Mouse (Mus musculus) layer of hippocampus, adult 2 months (tissue): ENCODE measurements at regions not wholly inside any gene's neighbourhood (a gene's known extent, or its start where the extent isn't known, plus 50 kb on each side); places are given as distances from the start of the nearest gene placed in this dataset.

Source experiments
- DNase-seq, 2 experiments: peaks; one replicate each; pipeline ENCODE4 v3.0.0; 2022; ENCODE audit warnings: low spot score in 2 of 2
- H3K27ac ChIP-seq: fragments of 200-600 bp; 2 replicates; pipeline ENCODE4 v1.8.1; 2022
- H3K4me3 ChIP-seq: fragments of 200-600 bp; 2 replicates; pipeline ENCODE4 v1.8.1; 2022; ENCODE audit warnings: mild to moderate bottlenecking
- CTCF ChIP-seq: fragments of 200-600 bp; conservative IDR thresholded peaks from 2 replicates; pipeline ENCODE4 v1.8.1; 2022; ENCODE audit warnings: antibody characterized with exemption, mild to moderate bottlenecking, moderate library complexity

DNA sequence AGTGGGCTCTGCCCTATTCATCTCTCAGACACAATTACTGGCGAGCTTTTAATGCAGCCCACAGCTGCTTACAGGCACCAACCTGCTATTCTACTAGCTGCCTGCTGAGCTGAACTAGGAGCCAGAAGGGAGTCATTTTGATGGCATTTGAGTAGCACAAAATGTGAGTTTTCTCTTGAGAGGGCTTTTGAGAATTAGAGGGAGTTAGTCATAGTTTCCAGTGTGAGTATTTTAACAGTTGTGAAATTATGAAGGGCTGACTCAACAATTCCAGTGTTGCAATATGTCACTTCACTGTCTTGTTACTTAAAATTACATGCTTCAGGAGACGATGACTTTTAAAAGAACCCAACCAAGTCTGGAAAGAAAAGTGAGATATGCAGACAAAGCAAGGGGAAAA is 54.4 kb upstream of the Ly86 start:
- H3K27ac ChIP-seq = peak overlapping the region; percentile 51; the same call in 1 of the 2 replicates
- peak; percentile 28 to 57 for DNase-seq
- no peak overlapping the region for H3K4me3 ChIP-seq
- peak; percentile 14; the same call in 1 of the 2 replicates for TF ChIP-seq CTCF

DNA sequence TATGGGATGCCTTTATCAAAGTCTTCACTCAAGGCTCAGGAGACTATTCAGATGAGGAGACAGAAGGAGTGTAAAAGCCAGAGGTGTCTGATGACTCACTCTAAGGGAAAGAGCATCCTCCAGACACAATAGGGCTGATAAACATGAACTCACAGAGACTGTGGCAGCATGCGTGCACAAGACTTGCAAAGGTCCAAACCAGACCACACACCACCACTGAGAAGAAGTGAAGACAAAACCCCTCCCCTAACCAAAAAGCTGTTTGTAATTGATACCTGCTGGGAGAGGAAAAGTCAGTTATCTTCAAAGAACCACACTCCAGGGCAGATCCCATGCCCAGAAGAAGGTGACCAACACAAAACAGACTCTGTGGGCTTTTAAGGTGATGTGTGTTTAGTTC is 56.0 kb upstream of the Ly86 start:
- no peak for TF ChIP-seq CTCF
- no peak for DNase-seq

DNA sequence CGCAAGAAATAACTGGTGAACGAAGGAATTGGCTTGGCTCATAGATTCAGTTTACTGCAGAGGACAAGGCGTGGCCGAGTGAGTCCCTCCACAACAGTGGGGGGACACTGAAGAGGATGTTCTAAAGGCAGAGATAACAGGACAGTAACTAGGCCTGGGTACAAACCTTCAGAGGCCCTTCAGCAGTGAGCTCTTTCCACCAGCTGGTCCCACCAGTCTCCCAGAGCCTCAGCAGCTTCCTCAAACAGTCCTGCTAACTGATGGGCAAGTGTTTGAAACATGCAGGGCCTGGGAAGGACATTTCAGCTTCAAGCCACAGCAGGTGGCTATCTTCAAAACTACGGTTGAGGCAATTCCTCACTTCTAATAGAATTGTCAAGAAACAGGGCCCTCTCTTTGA is 62.5 kb upstream of the Ly86 start:
- H3K27ac ChIP-seq = no peak overlapping the region
- no peak for TF ChIP-seq CTCF
- H3K4me3 ChIP-seq = no peak overlapping the region
- DNase-seq = no peak

More for the DNA sequence above, 56.0 kb upstream of the Ly86 start:
- no peak overlapping the region for H3K27ac ChIP-seq
- H3K4me3 ChIP-seq = no peak overlapping the region

DNA sequence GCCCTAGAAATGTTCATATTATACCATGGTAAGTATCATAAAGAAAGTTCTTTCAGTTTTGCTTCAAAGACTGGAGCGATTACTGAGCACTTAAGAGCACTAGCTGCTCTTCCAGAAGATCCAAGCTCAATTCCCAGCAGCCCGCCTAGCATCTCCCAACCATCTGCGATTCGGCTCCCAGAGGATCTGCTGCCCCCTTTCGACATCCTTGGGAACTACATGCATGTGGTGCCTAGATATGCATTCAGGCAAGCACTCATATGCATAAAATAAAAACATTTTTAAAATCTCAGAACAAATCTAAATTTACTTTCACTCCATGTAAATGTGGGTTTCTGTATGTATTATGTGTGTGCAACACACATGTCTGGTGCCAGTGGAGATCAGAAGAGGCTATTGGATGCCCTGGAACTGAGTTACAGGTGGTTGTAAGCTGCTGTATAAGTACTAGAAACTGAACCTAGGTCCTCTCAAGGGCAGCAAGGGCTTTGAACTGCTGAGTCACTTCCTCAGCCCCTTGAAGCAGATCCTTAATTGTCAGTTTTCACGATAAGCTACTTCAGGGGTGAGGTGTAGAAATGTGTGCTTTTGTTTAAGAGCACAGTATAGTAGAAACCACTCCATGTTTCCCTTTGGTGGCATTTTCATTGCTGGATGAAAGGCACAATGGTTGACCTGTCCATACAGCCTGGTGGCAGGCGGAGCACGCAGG is 65.8 kb upstream of the Ly86 start:
- DNase-seq = no peak
- H3K4me3 ChIP-seq = no peak overlapping the region
- no peak overlapping the region for H3K27ac ChIP-seq
- TF ChIP-seq CTCF = peak; percentile 40; the same call in 1 of the 2 replicates

DNA sequence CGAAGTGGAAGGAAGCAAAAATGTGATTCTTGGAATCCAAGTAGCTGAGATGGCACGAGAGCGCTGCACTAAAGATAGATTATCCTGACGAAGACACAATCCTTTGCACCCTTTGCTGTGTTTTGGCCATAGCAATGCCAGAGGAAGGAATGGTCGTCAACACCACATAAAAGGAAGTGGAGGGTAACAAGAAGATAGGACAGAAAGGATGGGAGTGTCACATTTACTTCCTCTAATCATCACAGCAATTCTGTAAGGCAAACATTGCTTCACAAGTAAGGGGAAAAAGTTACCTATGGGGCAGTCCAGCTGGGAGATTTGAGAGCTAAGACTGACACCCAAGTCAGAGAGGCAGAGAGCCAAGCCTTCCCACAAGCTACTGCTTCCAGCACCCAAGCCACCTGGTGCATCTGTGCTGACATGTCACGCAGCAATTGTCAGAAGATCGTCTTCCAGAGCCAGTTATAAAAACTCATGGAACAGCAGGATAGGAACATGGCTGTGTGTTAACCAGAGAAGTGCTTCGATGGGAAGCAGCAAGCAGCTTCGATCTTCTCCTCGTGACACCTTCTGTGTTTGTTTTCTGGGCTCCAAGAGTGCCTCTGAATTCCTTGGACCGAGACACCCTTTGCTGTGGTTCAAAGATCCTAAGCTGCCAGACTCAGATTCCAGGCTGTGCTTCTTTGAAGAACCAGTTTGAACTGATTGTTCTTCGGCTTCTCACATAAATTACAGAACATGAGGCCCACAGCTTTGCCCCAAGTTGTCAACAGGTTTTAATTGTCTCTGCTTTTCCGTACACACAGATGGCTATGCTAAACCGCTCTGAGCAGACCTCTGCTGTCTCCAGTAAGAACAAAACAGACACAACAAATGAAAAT is 95.2 kb upstream of the Ly86 start:
- Histone ChIP-seq H3K27ac (peak overlapping the region; percentile 81), H3K4me3 (no peak overlapping the region)
- TF ChIP-seq CTCF = no peak
- DNase-seq = peak; percentile 48 to 49

DNA sequence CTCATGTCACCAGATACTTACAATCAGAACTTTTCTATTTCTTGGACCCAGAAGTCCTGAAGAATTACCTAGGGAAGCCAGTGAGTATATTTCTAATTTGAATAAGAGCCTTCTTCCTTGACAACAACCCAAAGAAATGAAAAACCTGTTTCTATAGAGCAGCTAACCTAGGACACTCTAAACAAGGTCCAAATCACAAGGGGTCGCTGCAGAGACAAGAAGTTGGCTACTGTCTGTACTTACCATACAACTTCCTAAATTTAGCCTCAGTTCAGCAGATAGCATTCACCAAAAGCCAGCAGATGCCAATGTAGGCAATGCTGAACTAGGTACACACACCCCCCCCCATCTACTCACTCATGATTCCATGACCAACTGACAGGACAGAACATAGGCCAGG is 96.3 kb upstream of the Ly86 start:
- Histone ChIP-seq H3K4me3 (no peak overlapping the region), H3K27ac (no peak overlapping the region)
- DNase-seq = no peak
- TF ChIP-seq CTCF = no peak

DNA sequence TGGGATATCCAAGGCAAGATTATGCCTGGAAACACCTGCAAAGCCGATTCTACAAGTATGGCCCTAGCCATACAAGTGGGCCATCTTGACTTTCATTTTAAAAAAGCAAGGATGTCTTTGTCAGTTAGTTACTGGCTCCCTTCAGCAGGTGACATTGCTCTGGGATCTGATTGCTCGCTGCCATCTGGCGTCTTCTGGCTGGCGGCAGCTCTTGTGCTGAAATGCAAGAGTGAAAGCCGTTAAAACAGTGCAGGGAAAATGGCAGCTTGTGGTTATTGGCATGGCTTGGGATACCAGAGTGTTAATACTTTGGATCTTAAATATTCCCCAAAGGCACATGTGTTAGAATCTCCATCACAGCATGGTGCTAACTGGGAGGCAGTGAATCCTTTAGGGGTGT is 105.0 kb upstream of the Ly86 start:
- TF ChIP-seq CTCF = no peak
- Histone ChIP-seq H3K4me3 (no peak overlapping the region), H3K27ac (no peak overlapping the region)
- peak in 1 of 2 experiments; percentile 5 for DNase-seq

DNA sequence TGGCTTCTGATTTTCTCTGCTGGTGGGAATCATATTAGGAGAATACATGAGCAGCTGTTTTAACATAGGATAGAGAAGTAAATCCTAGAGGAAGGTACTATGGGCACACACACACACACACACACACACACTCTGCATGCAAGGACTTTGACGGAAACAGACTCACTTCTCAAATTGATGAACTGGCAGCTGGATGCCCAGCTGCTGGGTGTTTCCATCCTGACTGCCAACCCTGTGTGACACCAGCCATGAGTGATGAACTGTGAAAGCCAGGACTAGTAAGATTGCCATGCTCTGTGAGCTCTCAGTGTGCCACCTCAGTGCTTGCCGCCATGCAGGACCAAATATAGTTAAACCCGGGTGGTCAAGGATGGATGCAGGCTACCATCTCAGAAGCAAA is 107.7 kb upstream of the Ly86 start:
- Histone ChIP-seq H3K27ac (no peak overlapping the region), H3K4me3 (no peak overlapping the region)
- TF ChIP-seq CTCF = no peak
- DNase-seq = no peak

DNA sequence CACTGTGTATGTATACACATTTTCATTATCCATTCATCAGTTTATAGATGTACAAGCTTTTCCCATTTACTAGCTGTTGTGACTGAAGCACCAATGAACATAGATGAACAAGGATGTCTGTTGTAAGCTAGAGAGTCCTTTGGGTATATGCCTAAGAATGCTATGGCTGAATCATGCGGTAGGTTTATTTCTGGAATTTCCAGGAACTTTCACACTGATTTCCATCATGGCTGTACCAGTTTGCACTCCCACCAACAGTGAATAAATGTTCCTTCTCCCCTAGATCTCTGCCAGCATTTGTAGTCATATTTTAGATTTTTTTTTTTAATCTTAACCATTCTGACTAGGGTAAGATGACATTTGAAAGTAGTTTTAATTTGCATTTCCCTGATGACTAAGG is 119.2 kb upstream of the Ly86 start:
- no peak for TF ChIP-seq CTCF
- no peak overlapping the region for H3K4me3 ChIP-seq
- peak overlapping the region; percentile 48; the same call in 1 of the 2 replicates for H3K27ac ChIP-seq
- peak in 1 of 2 experiments; percentile 44 for DNase-seq

DNA sequence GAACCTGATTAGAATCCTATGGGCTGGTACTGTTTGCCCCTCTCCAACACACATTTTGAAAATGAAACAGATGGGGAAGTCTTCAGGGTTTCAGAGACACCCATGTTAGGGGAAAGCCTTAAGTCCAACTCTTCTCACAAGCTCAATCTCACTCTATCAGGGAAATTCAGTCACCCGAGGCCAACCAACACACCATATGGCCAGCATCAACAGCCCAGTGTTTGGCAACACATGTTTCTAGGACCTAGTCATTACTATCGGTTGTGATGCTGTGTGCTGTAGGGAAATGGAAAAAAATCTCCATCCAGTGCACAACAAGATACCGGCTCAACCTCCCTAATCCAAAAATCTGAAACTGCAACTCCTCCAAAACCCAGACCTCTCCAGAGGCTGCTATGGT is 124.6 kb upstream of the Ly86 start:
- Histone ChIP-seq H3K27ac (no peak overlapping the region), H3K4me3 (no peak overlapping the region)
- no peak for TF ChIP-seq CTCF
- no peak for DNase-seq

DNA sequence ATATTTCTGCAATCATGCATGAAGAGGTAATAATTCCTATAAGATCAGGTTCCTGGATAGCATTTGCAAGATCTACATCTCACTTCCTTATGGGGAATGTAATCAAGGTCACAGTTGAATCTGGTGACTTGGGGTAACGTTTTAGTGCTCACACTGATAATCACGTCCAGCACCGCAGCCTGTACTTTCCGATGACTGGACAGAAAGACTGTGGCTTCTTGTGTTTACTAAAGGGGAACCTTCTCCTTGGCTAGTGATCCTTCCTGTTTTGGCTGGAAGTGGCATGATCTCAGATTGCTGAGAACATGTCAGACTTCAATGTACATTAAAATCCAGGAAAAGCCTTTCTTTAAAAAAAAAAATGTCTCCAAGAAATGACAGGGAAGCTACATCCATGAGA is 126.4 kb upstream of the Ly86 start:
- no peak for TF ChIP-seq CTCF
- DNase-seq = no peak
- H3K27ac ChIP-seq = no peak overlapping the region
- H3K4me3 ChIP-seq = no peak overlapping the region

DNA sequence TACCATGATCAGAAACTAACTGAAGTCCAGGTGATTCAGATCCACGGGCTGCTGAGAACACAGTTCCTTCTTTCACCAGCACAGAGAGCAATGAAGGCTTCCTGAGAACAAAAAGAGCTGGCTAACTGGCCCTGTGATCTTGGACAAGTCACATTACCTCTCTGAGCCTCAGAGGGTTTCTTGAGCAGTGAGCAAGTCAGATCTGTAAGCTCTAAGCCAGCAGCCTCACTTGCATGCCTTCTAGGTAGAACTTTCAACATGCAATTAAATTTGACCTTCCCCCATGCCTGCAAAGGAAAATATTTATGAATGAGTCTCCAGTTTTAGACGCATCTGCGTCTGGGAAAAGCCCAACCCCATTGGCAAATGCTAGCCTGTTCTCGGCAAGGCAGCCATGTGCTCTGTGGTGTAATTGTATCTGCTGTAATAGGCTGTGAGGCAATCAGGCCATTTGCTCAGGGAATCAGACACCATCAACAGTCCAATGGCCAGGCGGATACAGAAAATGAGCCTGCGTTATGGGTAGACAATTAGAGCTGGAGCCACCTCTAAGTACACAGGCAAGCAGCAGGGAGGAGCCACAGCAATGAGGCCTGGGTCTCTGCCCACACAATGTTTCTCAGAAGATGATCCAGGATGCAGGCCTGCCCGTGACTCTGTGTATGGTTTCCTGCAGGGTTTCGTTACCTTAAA is 130.3 kb upstream of the Ly86 start:
- TF ChIP-seq CTCF = no peak
- no peak overlapping the region for H3K27ac ChIP-seq
- peak in 1 of 2 experiments; percentile 25 for DNase-seq
- no peak overlapping the region for H3K4me3 ChIP-seq

DNA sequence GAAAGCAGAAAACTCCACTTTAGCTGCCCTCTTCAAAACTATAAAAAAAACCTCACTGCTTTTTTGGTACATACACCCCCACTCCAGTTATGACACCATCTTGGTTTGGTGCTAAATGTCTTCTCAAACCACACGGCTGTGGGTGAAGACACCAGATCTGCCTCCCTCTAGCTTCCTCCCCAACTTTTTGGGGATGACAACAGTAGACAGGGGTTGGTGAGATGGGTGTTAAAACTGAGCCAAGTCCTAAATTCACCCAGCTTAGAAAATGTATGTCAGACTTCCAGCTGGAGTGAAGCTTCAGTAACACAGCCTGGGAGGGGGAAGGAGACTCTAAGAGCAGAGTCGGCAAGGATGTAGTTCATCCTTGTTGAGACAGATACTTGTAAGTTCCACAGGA is 147.1 kb upstream of the F13a1 start:
- H3K27ac ChIP-seq = no peak overlapping the region
- no peak for TF ChIP-seq CTCF
- H3K4me3 ChIP-seq = no peak overlapping the region
- no peak for DNase-seq
